Mouse (Mus musculus) heart, embryonic 16.5 days (tissue): ENCODE results near the gene Ccr8. TPM values are rescaled to one million over a fixed set of nuclear protein-coding genes. Genes with fewer than 3 reads are reported as not detected.

Experiments
- ATAC-seq: fragments of 200-750 bp; cut with Nextera tagmentation; replicated peaks from 2 replicates; pipeline ENCODE4 v1.8.0; 2017; ENCODE audit warnings: moderate number of reproducible peaks; ENCODE audit not compliant: insufficient read depth, low FRiP score; ENCODE audit errors: extremely low read depth
- H3K27ac ChIP-seq: fragments of 300-500 bp; sonication (generic); 2 replicates; pipeline ENCODE4 v1.5.1; 2014; ENCODE audit warnings: mild to moderate bottlenecking, low read length, control low read depth, moderate library complexity
- H3K27me3 ChIP-seq: fragments of 300-500 bp; sonication (generic); 2 replicates; pipeline ENCODE4 v1.6.1; 2014; ENCODE audit warnings: low read length, mixed read lengths; ENCODE audit not compliant: control insufficient read depth, insufficient read depth
- H3K36me3 ChIP-seq: fragments of 300-500 bp; sonication (generic); 2 replicates; pipeline ENCODE4 v1.6.1; 2014; ENCODE audit not compliant: control insufficient read depth, insufficient read depth
- H3K4me1 ChIP-seq: fragments of 300-500 bp; sonication (generic); 2 replicates; pipeline ENCODE4 v1.6.1; 2014; ENCODE audit warnings: low read length, mixed read lengths; ENCODE audit not compliant: control insufficient read depth, insufficient read depth
- H3K4me2 ChIP-seq: fragments of 300-500 bp; sonication (generic); 2 replicates; pipeline ENCODE4 v1.6.1; 2014; ENCODE audit warnings: low read depth, mild to moderate bottlenecking, control low read depth, low read length
- H3K4me3 ChIP-seq: fragments of 300-500 bp; sonication (generic); 2 replicates; pipeline ENCODE4 v1.5.1; 2014; ENCODE audit warnings: mild to moderate bottlenecking, control low read depth, low read length
- H3K9ac ChIP-seq: fragments of 300-500 bp; sonication (generic); 2 replicates; pipeline ENCODE4 v1.6.1; 2014; ENCODE audit warnings: low read length, control low read depth
- H3K9me3 ChIP-seq: fragments of 300-500 bp; sonication (generic); replicated peaks from 2 replicates; pipeline ENCODE4 v1.6.1; 2016; ENCODE audit warnings: low read length; ENCODE audit not compliant: control insufficient read depth
- WGBS: fragments of 180-500 bp; shearing (Covaris S2); extraction: QIAGEN DNeasy Blood & Tissue Kit; methylation state at CpG from one replicate; pipeline ENCODE4 v1.1.7; 2014; 5-methylcytosine and 5-hydroxymethylcytosine counted together
- polyA plus RNA-seq: library from polyadenylated mRNA; unstranded; fragments of >200 nt; fragmentation: Nextera tagmentation; extraction: Ambion mirVana; gene quantifications from 2 replicates; pipeline ENCODE4 v1.2.1, GENCODE M21; 2015

Ccr8 gene
- polyA plus RNA-seq, 1 experiment from 2014 or later: 4.4 TPM

DNA sequence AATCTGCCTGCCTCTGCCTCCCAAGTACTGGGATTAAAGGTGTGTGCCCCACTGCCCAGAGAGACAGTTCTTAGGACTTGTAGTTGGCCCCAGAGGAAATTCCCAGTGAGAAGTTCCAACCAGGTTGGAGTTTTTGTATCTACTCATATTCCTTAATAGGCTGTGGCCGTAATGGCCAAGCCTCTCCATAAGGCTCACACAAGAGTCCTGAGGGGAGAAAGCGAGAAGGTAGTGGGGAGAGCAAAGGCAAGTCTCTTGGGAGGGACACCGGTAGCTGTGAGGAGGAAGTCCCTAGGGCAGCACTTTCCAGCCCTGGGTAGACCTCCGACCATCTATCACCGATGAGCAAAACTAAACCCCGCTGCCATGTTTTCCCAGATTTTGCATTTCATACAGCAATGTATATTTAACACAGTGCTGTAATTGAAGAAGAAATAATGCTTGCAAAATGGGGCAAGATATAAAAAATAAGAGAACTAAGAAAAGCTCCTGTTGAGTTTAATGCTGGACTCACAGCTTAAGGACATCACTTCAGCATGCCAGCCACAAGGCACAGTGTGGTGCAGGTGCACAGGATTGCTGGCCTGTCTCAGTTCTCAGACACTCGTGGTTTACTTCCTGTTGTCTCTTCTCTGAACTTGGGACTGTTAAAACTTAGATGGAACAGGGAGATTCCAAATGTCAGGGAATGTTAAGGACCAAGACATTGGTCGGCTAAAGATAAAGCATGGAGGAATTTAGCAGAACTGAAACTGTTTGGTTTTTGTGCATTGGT is 41.3 kb downstream of the Ccr8 start:
- Histone ChIP-seq H3K27me3 (no peaks in the 10 kb centered on the region), H3K4me1 (peaks cover 13% of the 10 kb centered on the region), H3K9me3 (no peaks in the 10 kb centered on the region), H3K4me3 (no peak overlapping the region), H3K9ac (no peak overlapping the region), H3K36me3 (peaks cover 36% of the 10 kb centered on the region), H3K27ac (no peak overlapping the region), H3K4me2 (no peak overlapping the region)
- WGBS: 37% methylated on average over 8 of the region's 8 CpGs
- no peak for ATAC-seq

DNA sequence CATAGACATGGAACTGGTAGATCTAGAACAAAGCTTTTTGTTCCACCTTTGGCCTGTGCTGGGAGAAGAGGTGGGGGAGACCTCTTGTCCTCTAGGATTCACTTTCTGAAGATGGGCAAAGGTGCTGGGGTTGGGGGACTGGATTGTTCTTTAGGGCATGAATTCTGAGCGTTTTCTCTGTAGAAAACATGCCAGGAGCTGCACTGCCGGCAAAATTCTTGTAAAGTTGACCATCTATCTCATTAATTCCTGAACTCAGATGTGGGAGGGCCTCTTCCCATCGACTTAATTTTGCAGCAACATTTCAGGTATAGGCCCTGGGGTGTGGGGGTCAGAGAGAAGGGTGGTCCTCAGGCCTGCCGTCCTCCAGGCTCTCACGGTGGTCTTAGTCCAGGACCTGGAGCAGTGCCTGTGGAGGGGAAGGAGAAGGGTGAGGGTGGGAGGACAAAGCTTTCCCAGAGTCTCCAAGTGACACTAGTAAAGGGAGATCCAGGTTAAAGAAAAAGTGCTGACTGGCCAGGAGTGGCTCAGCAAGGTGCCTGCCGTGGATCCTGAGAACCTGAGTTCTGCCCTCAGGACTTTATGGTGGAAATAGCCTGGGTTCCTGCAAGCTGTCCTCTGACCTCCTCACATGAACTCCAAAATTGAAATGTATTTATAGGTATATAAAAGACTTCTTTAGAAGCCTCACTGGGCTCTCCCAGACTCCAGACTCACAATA is 42.0 kb downstream of the Ccr8 start:
- Histone ChIP-seq H3K27me3 (no peaks in the 10 kb centered on the region), H3K4me1 (peaks cover 8% of the 10 kb centered on the region), H3K36me3 (peaks cover 36% of the 10 kb centered on the region), H3K9me3 (no peaks in the 10 kb centered on the region), H3K4me3 (no peak overlapping the region), H3K4me2 (no peak overlapping the region), H3K27ac (no peak overlapping the region), H3K9ac (no peak overlapping the region)
- no peak for ATAC-seq
- WGBS: 44% methylated on average over 6 of the region's 6 CpGs

DNA sequence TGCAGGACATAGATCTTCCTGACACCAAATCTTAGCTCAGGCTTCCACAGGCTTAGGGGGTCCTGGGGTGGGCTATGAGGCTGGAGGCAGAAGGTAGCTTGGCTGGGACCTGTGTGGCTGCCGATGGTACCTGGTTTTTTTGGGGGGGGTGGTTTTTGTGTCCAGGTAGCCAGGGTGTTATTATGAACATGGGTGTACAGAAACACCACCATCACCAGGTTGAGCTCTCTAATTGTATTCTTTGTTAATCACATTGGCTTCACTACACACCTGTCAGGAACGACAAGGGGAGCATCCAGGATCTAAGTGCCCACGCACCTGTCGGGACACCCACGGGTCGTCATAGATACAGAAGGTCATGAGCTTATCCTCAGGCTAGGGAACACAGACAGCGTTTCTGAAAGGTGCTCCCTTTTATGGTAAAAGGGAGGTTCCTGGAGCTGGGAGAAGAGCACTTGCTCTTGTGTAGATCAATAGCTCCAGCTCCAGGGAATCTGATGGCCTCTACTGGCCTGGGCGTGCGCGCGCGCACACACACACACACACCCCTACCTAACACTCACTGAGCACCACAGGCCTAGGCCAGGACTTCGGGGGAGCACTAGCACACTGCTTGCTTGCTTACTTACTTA is 42.7 kb downstream of the Ccr8 start:
- H3K9ac ChIP-seq: no peak overlapping the region
- no peak overlapping the region for H3K27ac ChIP-seq
- no peak overlapping the region for H3K4me2 ChIP-seq
- H3K4me3 ChIP-seq: no peak overlapping the region
- ATAC-seq: no peak
- 0 out of 2 replicates have a peak, but pooled peaks cover 2% of the 10 kb centered on the region for H3K4me1 ChIP-seq
- 74% methylated on average over 13 of the region's 13 CpGs for WGBS
- no peaks in the 10 kb centered on the region for H3K9me3 ChIP-seq
- H3K36me3 ChIP-seq: peaks cover 29% of the 10 kb centered on the region
- H3K27me3 ChIP-seq: no peaks in the 10 kb centered on the region

DNA sequence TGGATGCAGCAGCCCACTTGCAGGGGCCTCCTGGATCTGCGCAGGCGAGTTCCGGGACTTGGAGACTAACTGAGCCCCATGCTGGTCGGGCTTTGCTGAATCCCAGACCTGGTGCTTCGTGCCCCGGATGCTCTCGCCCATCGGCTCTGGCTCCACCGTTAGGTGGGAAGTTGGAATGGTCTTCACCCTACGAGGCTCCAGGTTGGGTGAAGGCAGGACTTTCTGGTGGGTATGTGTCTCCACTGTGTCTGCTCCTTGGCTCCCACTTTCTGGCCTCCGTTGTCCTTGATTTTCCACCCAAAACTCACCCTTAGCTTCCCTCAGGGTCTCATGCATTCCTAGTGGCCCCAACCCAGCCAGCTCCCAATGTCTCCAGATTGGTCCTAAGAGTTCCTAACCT is 43.5 kb downstream of the Ccr8 start:
- Histone ChIP-seq H3K36me3 (peaks cover 23% of the 10 kb centered on the region), H3K4me3 (no peak overlapping the region), H3K9me3 (no peaks in the 10 kb centered on the region), H3K4me2 (no peak overlapping the region), H3K27me3 (no peaks in the 10 kb centered on the region), H3K9ac (no peak overlapping the region), H3K27ac (no peak overlapping the region), H3K4me1 (no peaks in the 10 kb centered on the region)
- no peak for ATAC-seq
- WGBS: 84% methylated on average over 11 of the region's 11 CpGs

DNA sequence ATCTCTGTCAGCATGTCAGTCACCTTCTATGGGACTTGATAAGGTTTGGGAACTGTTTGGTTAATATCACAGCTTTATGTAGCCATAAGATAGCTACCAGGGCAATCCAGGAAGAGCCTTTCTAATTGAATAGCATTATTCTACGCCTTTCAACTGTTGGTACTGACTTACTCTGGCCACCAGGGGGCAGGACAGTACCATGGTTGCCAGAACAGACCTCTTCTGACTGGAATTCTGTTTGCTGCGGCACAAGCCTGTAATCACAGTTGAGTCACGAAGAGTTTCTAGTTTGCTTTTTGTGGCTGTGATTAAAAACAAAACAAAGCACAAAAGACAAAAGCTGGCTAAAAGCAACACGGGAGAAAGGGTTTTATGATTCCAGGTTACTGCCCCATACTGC is 48.7 kb downstream of the Ccr8 start:
- no peak overlapping the region for H3K9ac ChIP-seq
- H3K4me3 ChIP-seq: no peak overlapping the region
- no peaks in the 10 kb centered on the region for H3K9me3 ChIP-seq
- no peak overlapping the region for H3K4me2 ChIP-seq
- H3K27ac ChIP-seq: no peak overlapping the region
- H3K4me1 ChIP-seq: no peaks in the 10 kb centered on the region
- no peaks in the 10 kb centered on the region for H3K36me3 ChIP-seq
- H3K27me3 ChIP-seq: no peaks in the 10 kb centered on the region
- WGBS: 8% methylated on average over 4 of the region's 4 CpGs
- ATAC-seq: peak; percentile 70

DNA sequence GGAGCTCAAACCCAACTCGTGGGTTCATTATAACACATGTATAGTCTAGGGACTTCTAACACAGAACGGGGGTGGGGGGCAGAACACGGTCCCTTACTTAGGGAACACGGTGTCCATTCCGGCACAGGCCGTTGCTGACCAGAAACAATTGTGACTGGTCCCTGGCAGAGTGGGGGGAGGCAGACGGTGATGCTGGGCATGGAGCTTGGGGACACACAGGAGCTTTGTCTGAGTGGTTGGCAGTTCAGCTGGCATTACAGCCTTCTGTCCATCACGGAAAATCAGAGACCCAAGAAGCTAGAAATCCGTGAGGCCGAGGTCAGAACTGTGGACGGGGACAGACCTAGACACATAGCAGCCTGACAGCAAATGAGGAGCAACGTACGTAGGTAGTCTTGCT is 52.6 kb downstream of the Ccr8 start:
- Histone ChIP-seq H3K27me3 (no peaks in the 10 kb centered on the region), H3K4me3 (no peak overlapping the region), H3K4me2 (no peak overlapping the region), H3K9ac (no peak overlapping the region), H3K36me3 (no peaks in the 10 kb centered on the region), H3K9me3 (no peaks in the 10 kb centered on the region), H3K4me1 (no peaks in the 10 kb centered on the region), H3K27ac (no peak overlapping the region)
- WGBS: 80% methylated on average over 13 of the region's 13 CpGs
- ATAC-seq: no peak

Other genes with a start within 250 kb of the Ccr8 start
- gene Wdr48, start 197.2 kb upstream of the Ccr8 start, polyA plus RNA-seq: 36.1 and 37.3 TPM in 2 replicates
- gene Gorasp1, start 154.5 kb upstream of the Ccr8 start, polyA plus RNA-seq: 22.4 and 23.1 TPM in 2 replicates
- 0.37 and 0.39 TPM in 2 replicates for gene Ttc21a, start 154.5 kb upstream of the Ccr8 start, polyA plus RNA-seq
- 6.5 and 9.4 TPM in 2 replicates for gene Csrnp1, start 107.5 kb upstream of the Ccr8 start, polyA plus RNA-seq
- gene Xirp1, start 68.5 kb upstream of the Ccr8 start, polyA plus RNA-seq: 54.9 and 56.1 TPM in 2 replicates
- 6.1 and 6.2 TPM in 2 replicates for gene Cx3cr1, start 22.2 kb upstream of the Ccr8 start, polyA plus RNA-seq
- gene Slc25a38, start 18.3 kb downstream of the Ccr8 start, polyA plus RNA-seq: 21.9 and 23.0 TPM in 2 replicates
- gene Rpsa, start 35.6 kb downstream of the Ccr8 start, polyA plus RNA-seq: 839 and 856 TPM in 2 replicates
- 0.07 TPM in 1 of 2 replicates, not detected in the other for gene Mobp, start 57.6 kb downstream of the Ccr8 start, polyA plus RNA-seq
- 0.17 and 0.24 TPM in 2 replicates for gene Myrip, start 209.4 kb downstream of the Ccr8 start, polyA plus RNA-seq